Mouse (Mus musculus) layer of hippocampus, adult 11-12 months (tissue): ENCODE measurements at regions not wholly inside any gene's neighbourhood (a gene's known extent, or its start where the extent isn't known, plus 50 kb on each side); places are given as distances from the start of the nearest gene placed in this dataset.

Experiments
- DNase-seq: peaks from one replicate; pipeline ENCODE4 v3.0.0; 2022; ENCODE audit warnings: low spot score

- no peak for DNase-seq
Observed at GRCm38 (mm10) chr12:94155110-94155858, 1536.7 kb upstream of the Flrt2 start.

GRCm38 (mm10) chr12:94182358-94182757 is 1509.7 kb upstream of the Flrt2 start:
- no peak for DNase-seq

- DNase-seq, result no peak
Observed at GRCm38 (mm10) chr12:94190620-94191081, 1501.4 kb upstream of the Flrt2 start.

- no peak for DNase-seq
Observed at GRCm38 (mm10) chr12:94217906-94218305, 1474.1 kb upstream of the Flrt2 start.

GRCm38 (mm10) chr12:94229894-94230293 is 1462.1 kb upstream of the Flrt2 start:
- no peak for DNase-seq

GRCm38 (mm10) chr12:94245366-94245765 is 1446.7 kb upstream of the Flrt2 start:
- no peak for DNase-seq

GRCm38 (mm10) chr12:94247362-94247761 is 1444.7 kb upstream of the Flrt2 start:
- no peak for DNase-seq

- DNase-seq, result no peak
Observed at GRCm38 (mm10) chr12:94252957-94253633, 1438.9 kb upstream of the Flrt2 start.

- DNase-seq, result no peak
Observed at GRCm38 (mm10) chr12:94280946-94281345, 1411.1 kb upstream of the Flrt2 start.

GRCm38 (mm10) chr12:94282931-94283330 is 1409.1 kb upstream of the Flrt2 start:
- no peak for DNase-seq

- DNase-seq, result no peak
Observed at GRCm38 (mm10) chr12:94283572-94283971, 1408.5 kb upstream of the Flrt2 start.

GRCm38 (mm10) chr12:94297864-94298263 is 1394.2 kb upstream of the Flrt2 start:
- DNase-seq, result no peak

GRCm38 (mm10) chr12:94332351-94332750 is 1359.7 kb upstream of the Flrt2 start:
- DNase-seq, result no peak

GRCm38 (mm10) chr12:94334671-94335070 is 1357.4 kb upstream of the Flrt2 start:
- DNase-seq, result no peak

- DNase-seq, result no peak
Observed at GRCm38 (mm10) chr12:94349623-94350156, 1342.3 kb upstream of the Flrt2 start.

GRCm38 (mm10) chr12:94364269-94364668 is 1327.8 kb upstream of the Flrt2 start:
- no peak for DNase-seq

GRCm38 (mm10) chr12:94399991-94400390 is 1292.0 kb upstream of the Flrt2 start:
- DNase-seq, result no peak

- DNase-seq, result no peak
Observed at GRCm38 (mm10) chr12:94420918-94421317, 1271.1 kb upstream of the Flrt2 start.

GRCm38 (mm10) chr12:94421743-94422142 is 1270.3 kb upstream of the Flrt2 start:
- no peak for DNase-seq

- DNase-seq, result no peak
Observed at GRCm38 (mm10) chr12:94424340-94424981, 1267.6 kb upstream of the Flrt2 start.

GRCm38 (mm10) chr12:94449517-94449916 is 1242.5 kb upstream of the Flrt2 start:
- no peak for DNase-seq

- no peak for DNase-seq
Observed at GRCm38 (mm10) chr12:94468027-94468426, 1224.0 kb upstream of the Flrt2 start.

GRCm38 (mm10) chr12:94468609-94469008 is 1223.4 kb upstream of the Flrt2 start:
- no peak for DNase-seq
